Mouse (Mus musculus): Measurements from ENCODE around the gene Gm42417. TPM values are rescaled to one million over a fixed set of nuclear protein-coding genes. Genes with fewer than 3 reads are reported as not detected.

The Gm42417 gene
- polyA plus RNA-seq, 1 experiment from 2014 or later, result 0.33 TPM

GRCm38 (mm10) chr1:36580384-36581207 lies 41.4 kb upstream of the Gm42417 start:
- ATAC-seq (ENCODE audit: low FRiP score, low TSS enrichment) (peak; percentile 90), DNase-seq (ENCODE audit: low spot score) (peak; percentile 86)
- no peak for TF ChIP-seq EP300 (optimal IDR thresholded peaks at IDR 0.05)
- TF ChIP-seq CTCF (IDR thresholded peaks at IDR 0.05; ENCODE audit: low read depth), result no peak
- WGBS, result 2% methylated on average over 17 of the region's 17 CpGs
- peak overlapping the region; percentile 45 for H3K4me2 ChIP-seq (replicated peaks; ENCODE audit: low read depth)
- H3K27me3 ChIP-seq (ENCODE audit: control insufficient read depth, insufficient read depth, low read length), result no peaks in the 10 kb centered on the region
- H3K9me3 ChIP-seq (ENCODE audit: control insufficient read depth, low read length), result no peaks in the 10 kb centered on the region
- H3K9ac ChIP-seq (ENCODE audit: low read length), result peak overlapping the region; percentile 52
- peak overlapping the region; percentile 18 for H3K4me3 ChIP-seq (ENCODE audit: low read depth, low read length)
- peaks cover 19% of the 10 kb centered on the region for H3K4me1 ChIP-seq (replicated peaks; ENCODE audit: control insufficient read depth, insufficient read depth)
- peak overlapping the region; percentile 91 for H3K27ac ChIP-seq (replicated peaks)
- H3K36me3 ChIP-seq (ENCODE audit: control insufficient read depth, insufficient read depth, low read length), result no peaks in the 10 kb centered on the region

GRCm38 (mm10) chr1:36579974-36580383 lies 40.8 kb upstream of the Gm42417 start:
- ATAC-seq (ENCODE audit: low FRiP score, low TSS enrichment) (peak; percentile 76), DNase-seq (ENCODE audit: low spot score) (peak; percentile 70)
- Histone ChIP-seq H3K27me3 (ENCODE audit: control insufficient read depth, insufficient read depth, low read length) (no peaks in the 10 kb centered on the region), H3K4me2 (replicated peaks; ENCODE audit: low read depth) (peak overlapping the region; percentile 45), H3K4me1 (replicated peaks; ENCODE audit: control insufficient read depth, insufficient read depth) (peaks cover 19% of the 10 kb centered on the region), H3K9me3 (ENCODE audit: control insufficient read depth, low read length) (no peaks in the 10 kb centered on the region), H3K4me3 (ENCODE audit: low read depth, low read length) (peak overlapping the region; percentile 18; the same call in 1 of the 2 replicates), H3K9ac (ENCODE audit: low read length) (peak overlapping the region; percentile 52), H3K27ac (replicated peaks) (peak overlapping the region; percentile 91), H3K36me3 (ENCODE audit: control insufficient read depth, insufficient read depth, low read length) (no peaks in the 10 kb centered on the region)
- 20% methylated on average over 6 of the region's 6 CpGs for WGBS
- TF ChIP-seq CTCF (IDR thresholded peaks at IDR 0.05; ENCODE audit: low read depth) (no peak), EP300 (optimal IDR thresholded peaks at IDR 0.05) (no peak)

GRCm38 (mm10) chr1:36576991-36577675 lies 37.9 kb upstream of the Gm42417 start:
- Histone ChIP-seq H3K9me3 (ENCODE audit: control insufficient read depth, low read length) (no peaks in the 10 kb centered on the region), H3K27ac (replicated peaks) (no peak overlapping the region), H3K4me3 (ENCODE audit: low read depth, low read length) (no peak overlapping the region), H3K9ac (ENCODE audit: low read length) (no peak overlapping the region), H3K27me3 (ENCODE audit: control insufficient read depth, insufficient read depth, low read length) (no peaks in the 10 kb centered on the region), H3K4me2 (replicated peaks; ENCODE audit: low read depth) (no peak overlapping the region), H3K36me3 (ENCODE audit: control insufficient read depth, insufficient read depth, low read length) (no peaks in the 10 kb centered on the region), H3K4me1 (replicated peaks; ENCODE audit: control insufficient read depth, insufficient read depth) (peaks cover 28% of the 10 kb centered on the region)
- ATAC-seq (ENCODE audit: low FRiP score, low TSS enrichment) (0 out of 2 replicates have a peak, but pooled peaks have one; percentile 30), DNase-seq (ENCODE audit: low spot score) (peak; percentile 69)
- 65% methylated on average over 6 of the region's 6 CpGs for WGBS
- no peak for TF ChIP-seq EP300 (optimal IDR thresholded peaks at IDR 0.05)
- no peak for TF ChIP-seq CTCF (IDR thresholded peaks at IDR 0.05; ENCODE audit: low read depth)

- no peak for ATAC-seq (ENCODE audit: low FRiP score, low TSS enrichment)
- H3K27ac ChIP-seq (replicated peaks), result 0 out of 2 replicates have a peak overlapping the region, but pooled peaks have one; percentile 18
- no peak overlapping the region for H3K9ac ChIP-seq (ENCODE audit: low read length)
Observed at GRCm38 (mm10) chr1:36575347-36575746, 36.1 kb upstream of the Gm42417 start.

GRCm38 (mm10) chr1:36574196-36574955 lies 35.1 kb upstream of the Gm42417 start:
- Histone ChIP-seq H3K27me3 (ENCODE audit: control insufficient read depth, insufficient read depth, low read length) (no peaks in the 10 kb centered on the region), H3K4me1 (replicated peaks; ENCODE audit: control insufficient read depth, insufficient read depth) (peaks cover 20% of the 10 kb centered on the region), H3K4me3 (ENCODE audit: low read depth, low read length) (no peak overlapping the region), H3K36me3 (ENCODE audit: control insufficient read depth, insufficient read depth, low read length) (no peaks in the 10 kb centered on the region), H3K4me2 (replicated peaks; ENCODE audit: low read depth) (no peak overlapping the region), H3K9me3 (ENCODE audit: control insufficient read depth, low read length) (no peaks in the 10 kb centered on the region), H3K9ac (ENCODE audit: low read length) (no peak overlapping the region), H3K27ac (replicated peaks) (peak overlapping the region; percentile 66)
- DNase-seq (ENCODE audit: low spot score) (peak; percentile 61), ATAC-seq (ENCODE audit: low FRiP score, low TSS enrichment) (peak; percentile 56)
- WGBS, result 41% methylated on average over 5 of the region's 5 CpGs
- TF ChIP-seq CTCF (IDR thresholded peaks at IDR 0.05; ENCODE audit: low read depth) (no peak), EP300 (optimal IDR thresholded peaks at IDR 0.05) (no peak)

More at GRCm38 (mm10) chr1:36575347-36575746, 36.1 kb upstream of the Gm42417 start:
- no peaks in the 10 kb centered on the region for H3K9me3 ChIP-seq (ENCODE audit: control insufficient read depth, low read length)
- no peaks in the 10 kb centered on the region for H3K27me3 ChIP-seq (ENCODE audit: control insufficient read depth, insufficient read depth, low read length)
- H3K4me3 ChIP-seq (ENCODE audit: low read depth, low read length), result no peak overlapping the region
- WGBS, result 53% methylated on average over 6 of the region's 6 CpGs
- H3K4me1 ChIP-seq (replicated peaks; ENCODE audit: control insufficient read depth, insufficient read depth), result peaks cover 24% of the 10 kb centered on the region
- H3K4me2 ChIP-seq (replicated peaks; ENCODE audit: low read depth), result no peak overlapping the region
- DNase-seq (ENCODE audit: low spot score), result no peak
- H3K36me3 ChIP-seq (ENCODE audit: control insufficient read depth, insufficient read depth, low read length), result no peaks in the 10 kb centered on the region
- TF ChIP-seq EP300 (optimal IDR thresholded peaks at IDR 0.05) (no peak), CTCF (IDR thresholded peaks at IDR 0.05; ENCODE audit: low read depth) (no peak)
